Mouse (Mus musculus): ENCODE measurements around the gene Hoxd13. TPM values are rescaled to one million over a fixed set of nuclear protein-coding genes. Genes with fewer than 3 reads are reported as not detected.

The Hoxd13 gene
- polyA plus RNA-seq, 1 experiment, result not detected

DNA sequence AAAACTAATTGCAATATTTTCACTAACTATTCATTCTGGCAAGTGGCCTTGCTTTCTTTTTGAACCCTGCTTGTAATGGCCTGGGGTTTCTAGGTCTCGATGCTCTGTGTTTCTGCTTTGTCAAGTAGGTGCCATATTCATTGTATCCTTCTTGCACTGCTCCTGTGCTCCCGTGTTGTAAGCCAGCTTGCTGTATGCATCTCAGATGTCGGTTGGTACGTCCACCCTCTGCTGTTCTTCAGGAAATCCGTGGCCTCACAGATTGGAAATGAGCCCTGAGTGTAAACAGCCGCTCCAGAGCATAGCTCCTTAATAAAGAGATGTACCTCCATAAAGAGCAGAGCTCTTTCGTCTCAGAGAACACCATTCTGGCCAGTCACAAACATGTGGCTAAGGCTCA lies 39.5 kb downstream of the Hoxd13 start:
- Histone ChIP-seq H3K4me3 (ENCODE audit: insufficient read depth, low read depth, low read length) (no peak overlapping the region), H3K4me1 (ENCODE audit: control insufficient read depth, insufficient read depth, low read length) (peaks cover 10% of the 10 kb centered on the region; the same call in 1 of the 2 replicates), H3K27ac (ENCODE audit: insufficient read depth, low read depth, low read length) (no peak overlapping the region)
- TF ChIP-seq CTCF (IDR thresholded peaks at IDR 0.05; ENCODE audit: insufficient read depth, low read depth, low read length) (no peak), POLR2A (IDR thresholded peaks at IDR 0.05; ENCODE audit: insufficient read depth, low read depth, low read length) (no peak)
- WGBS, result 14% methylated on average over 7 of the region's 7 CpGs

DNA sequence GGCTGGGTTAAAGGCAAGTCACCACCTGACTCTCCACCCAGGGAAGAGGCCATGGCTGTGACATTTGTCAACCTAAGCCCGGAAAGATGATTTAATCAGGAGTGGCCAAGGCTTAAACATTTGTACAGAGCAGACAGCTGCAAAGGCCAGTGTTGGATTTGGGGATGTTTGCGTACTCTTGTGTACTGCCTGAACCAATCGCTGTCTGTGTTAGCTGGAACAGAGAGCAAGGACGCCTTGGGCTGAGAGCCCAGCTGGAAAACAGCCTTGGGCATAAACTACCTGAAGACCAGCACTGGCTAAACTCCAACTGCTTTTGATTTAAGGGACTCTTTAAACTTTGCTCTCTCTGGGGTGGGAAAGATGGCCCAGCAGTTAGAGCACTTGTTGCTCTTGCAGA lies 40.6 kb downstream of the Hoxd13 start:
- no peak overlapping the region for H3K27ac ChIP-seq (ENCODE audit: insufficient read depth, low read depth, low read length)
- no peak overlapping the region for H3K4me3 ChIP-seq (ENCODE audit: insufficient read depth, low read depth, low read length)
- WGBS, result 8% methylated on average over 4 of the region's 4 CpGs
- TF ChIP-seq CTCF (IDR thresholded peaks at IDR 0.05; ENCODE audit: insufficient read depth, low read depth, low read length) (no peak), POLR2A (IDR thresholded peaks at IDR 0.05; ENCODE audit: insufficient read depth, low read depth, low read length) (no peak)
- peaks cover 10% of the 10 kb centered on the region; the same call in 1 of the 2 replicates for H3K4me1 ChIP-seq (ENCODE audit: control insufficient read depth, insufficient read depth, low read length)

DNA sequence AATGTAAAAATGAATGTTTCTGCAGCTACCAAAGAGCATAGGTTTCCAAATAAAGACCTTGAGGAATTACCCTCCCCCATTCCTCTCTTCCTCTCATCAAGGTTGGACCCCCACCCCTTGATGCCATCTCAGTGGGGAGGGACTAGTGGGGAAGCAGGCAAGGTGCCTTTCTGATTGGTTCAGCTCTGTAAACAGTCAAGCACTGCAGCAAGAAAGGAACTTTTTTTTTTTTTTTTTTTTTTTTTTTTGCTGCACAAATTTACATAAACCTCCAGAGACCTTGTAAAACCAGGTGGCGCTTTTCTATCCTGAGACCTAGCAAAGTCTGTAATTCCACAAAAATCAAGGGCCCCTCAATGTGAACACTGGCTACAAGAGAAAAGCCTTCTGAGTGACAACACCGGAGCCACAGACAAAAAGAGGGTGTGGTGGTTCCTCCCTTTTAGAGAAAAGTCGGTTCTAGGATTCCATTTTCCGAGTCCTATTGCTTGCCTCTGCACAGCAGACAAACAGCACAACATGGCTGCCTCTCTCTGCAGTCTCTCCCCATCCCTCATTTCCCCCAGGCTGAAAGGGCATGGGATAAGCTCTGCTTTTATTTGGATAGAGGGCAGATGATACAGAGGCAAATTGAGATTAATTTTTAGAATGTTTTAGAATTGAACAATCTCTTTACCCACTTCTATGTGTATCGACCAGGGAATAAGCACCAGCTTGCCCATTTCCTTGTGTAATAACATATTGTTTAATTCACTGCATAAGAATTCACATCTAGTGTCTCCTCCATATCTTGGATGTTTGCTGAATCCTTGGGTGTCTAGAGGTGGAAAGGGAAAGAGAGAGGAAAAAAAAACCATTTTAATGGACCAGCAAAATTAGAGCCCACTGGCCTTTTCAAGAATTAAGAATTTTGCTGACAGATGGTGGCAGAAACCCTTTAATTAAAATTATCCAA lies 41.6 kb downstream of the Hoxd13 start:
- 5% methylated on average over 5 of the region's 5 CpGs for WGBS
- H3K4me3 ChIP-seq (ENCODE audit: insufficient read depth, low read depth, low read length), result no peak overlapping the region
- TF ChIP-seq POLR2A (IDR thresholded peaks at IDR 0.05; ENCODE audit: insufficient read depth, low read depth, low read length), result no peak
- no peak for TF ChIP-seq CTCF (IDR thresholded peaks at IDR 0.05; ENCODE audit: insufficient read depth, low read depth, low read length)
- no peak overlapping the region for H3K27ac ChIP-seq (ENCODE audit: insufficient read depth, low read depth, low read length)
- H3K4me1 ChIP-seq (ENCODE audit: control insufficient read depth, insufficient read depth, low read length), result peaks cover 10% of the 10 kb centered on the region; the same call in 1 of the 2 replicates

DNA sequence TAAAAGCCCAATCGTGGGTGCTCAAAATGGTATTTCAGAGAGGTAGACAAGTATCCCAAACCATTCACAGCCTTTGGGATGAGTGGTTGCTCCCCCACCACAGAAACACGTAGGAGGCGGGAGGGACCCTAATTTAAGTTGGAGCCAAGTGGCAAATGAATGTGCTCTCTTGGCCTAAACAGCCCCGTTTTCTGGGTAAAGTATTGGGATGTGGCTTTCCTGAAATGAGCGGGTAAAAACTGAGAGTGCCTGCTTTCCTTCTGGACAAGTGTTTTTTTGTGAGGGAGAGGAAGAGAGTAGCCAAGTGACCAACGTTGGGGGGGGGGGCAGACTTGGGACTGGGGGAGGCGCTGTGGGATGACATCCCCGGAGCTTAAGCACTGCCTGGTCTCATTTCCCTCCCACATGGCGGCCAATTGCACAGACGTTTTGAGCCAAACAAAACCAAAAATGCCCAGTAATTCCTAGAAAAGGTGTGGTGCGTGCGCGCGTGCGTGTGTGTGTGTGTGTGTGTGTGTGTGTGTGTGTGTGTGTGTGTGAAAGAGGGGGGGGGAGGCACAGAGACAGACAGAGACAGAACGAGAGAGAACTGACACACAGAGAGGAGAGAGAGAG lies 42.9 kb downstream of the Hoxd13 start:
- Histone ChIP-seq H3K27ac (ENCODE audit: insufficient read depth, low read depth, low read length) (no peak overlapping the region), H3K4me1 (ENCODE audit: control insufficient read depth, insufficient read depth, low read length) (peaks cover 10% of the 10 kb centered on the region; the same call in 1 of the 2 replicates), H3K4me3 (ENCODE audit: insufficient read depth, low read depth, low read length) (no peak overlapping the region)
- 3% methylated on average over 16 of the region's 16 CpGs for WGBS
- TF ChIP-seq POLR2A (IDR thresholded peaks at IDR 0.05; ENCODE audit: insufficient read depth, low read depth, low read length) (no peak), CTCF (IDR thresholded peaks at IDR 0.05; ENCODE audit: insufficient read depth, low read depth, low read length) (no peak)

DNA sequence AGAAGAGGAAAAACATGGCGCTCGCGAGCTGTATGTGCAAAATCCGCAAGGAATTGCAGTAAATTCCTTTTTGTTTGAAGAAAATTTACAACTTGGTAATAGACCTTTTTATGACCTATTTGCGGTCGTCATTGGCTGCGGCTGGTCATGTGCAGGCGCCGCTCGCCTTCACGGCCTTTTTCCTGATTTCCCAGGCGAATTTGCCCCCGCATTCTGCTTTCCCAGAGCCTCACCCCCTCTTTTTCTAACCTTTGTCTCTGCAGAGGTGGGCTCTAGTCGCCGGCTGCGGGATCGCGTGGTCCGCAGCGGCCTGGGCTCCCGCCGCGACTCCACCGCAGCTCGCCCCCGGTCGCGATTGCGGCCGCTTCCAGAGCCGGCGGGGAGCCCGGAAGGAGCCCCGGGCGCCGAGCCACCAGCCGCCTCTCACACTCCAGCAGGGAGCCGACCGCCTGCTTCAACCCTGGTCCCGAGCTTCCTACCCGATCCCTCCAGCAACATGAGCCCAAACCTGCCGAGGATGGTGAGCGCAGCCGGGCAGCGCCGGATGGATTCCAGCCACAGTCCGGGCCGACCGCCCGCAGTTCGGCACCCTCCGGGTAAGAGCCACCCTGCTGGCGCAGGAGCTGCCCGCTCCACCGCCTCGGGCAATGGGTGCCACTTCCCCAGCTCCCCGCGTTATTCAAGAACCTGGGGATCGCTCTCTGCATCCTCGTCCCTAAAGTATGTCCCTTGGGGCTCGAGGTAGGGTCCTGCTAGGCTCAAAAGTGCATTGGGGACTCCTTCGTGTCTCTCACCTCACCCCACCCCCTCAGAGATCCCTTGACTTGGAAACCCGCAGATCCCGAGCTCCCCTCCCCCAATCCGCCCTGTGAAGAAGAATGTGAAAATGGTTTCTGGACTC lies 43.9 kb downstream of the Hoxd13 start, which contains the start of the genes Hoxd3 and Hoxd4:
Gene Hoxd3 (plus strand): TSS at position 207 of the 901 bp plus-strand sequence.
Gene Hoxd4 (plus strand): TSS at position 209 of the 901 bp plus-strand sequence.
- H3K27ac ChIP-seq (ENCODE audit: insufficient read depth, low read depth, low read length), result no peak within 1 kb of the TSS
- H3K4me3 ChIP-seq (ENCODE audit: insufficient read depth, low read depth, low read length), result no peak within 1 kb of the TSS
- no peak for TF ChIP-seq POLR2A (IDR thresholded peaks at IDR 0.05; ENCODE audit: insufficient read depth, low read depth, low read length)
- TF ChIP-seq CTCF (IDR thresholded peaks at IDR 0.05; ENCODE audit: insufficient read depth, low read depth, low read length), result no peak
- 1% methylated on average over 65 of the region's 65 CpGs for WGBS
- H3K4me1 ChIP-seq (ENCODE audit: control insufficient read depth, insufficient read depth, low read length), result peaks cover 10% of the 10 kb centered on the region; the same call in 1 of the 2 replicates

DNA sequence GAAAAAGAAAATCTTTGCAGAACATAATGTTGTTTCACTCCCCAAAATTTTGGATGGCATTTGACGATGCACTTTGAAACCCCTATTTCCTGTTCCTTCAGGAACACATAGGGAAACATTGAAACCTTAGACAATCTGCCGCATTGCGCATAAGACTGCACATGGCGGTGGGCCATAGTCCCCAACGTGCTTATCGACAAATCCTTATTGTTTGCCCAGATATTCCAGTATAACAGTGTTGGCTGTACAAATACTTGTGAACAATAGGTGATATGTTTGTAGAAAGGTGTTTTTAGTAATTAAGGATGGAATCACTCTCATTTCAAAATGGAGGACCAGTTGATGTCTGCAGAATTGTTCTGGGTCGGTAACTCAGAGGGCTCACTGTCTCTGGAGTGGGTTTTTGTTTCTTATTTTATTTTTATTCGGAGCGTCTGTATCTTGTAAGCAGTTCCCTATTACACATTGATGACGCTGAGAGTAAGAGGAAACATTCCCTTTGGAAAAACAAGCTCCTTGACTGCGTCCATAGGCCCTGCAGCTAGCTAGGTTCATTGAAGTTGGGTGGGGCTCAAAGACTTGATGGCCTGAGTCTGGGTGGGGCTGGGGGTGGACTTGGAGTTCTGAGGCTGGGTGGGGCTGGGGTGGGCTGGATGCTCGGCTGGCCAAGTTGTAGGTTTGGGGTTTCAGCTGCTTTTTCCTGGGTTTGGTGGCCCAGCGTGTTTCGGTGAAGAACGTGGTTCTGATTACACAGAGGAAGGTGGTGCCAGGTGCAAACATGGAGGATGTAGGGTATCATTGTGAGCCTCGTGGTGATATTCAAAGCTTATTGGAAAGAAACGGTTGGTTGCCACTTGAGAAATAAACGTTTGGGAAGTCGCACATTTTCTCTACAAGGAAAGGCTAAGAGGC lies 45.4 kb downstream of the Hoxd13 start:
- Histone ChIP-seq H3K4me1 (ENCODE audit: control insufficient read depth, insufficient read depth, low read length) (peaks cover 10% of the 10 kb centered on the region; the same call in 1 of the 2 replicates), H3K27ac (ENCODE audit: insufficient read depth, low read depth, low read length) (no peak overlapping the region), H3K4me3 (ENCODE audit: insufficient read depth, low read depth, low read length) (no peak overlapping the region)
- TF ChIP-seq CTCF (IDR thresholded peaks at IDR 0.05; ENCODE audit: insufficient read depth, low read depth, low read length) (no peak), POLR2A (IDR thresholded peaks at IDR 0.05; ENCODE audit: insufficient read depth, low read depth, low read length) (no peak)
- 7% methylated on average over 19 of the region's 19 CpGs for WGBS

DNA sequence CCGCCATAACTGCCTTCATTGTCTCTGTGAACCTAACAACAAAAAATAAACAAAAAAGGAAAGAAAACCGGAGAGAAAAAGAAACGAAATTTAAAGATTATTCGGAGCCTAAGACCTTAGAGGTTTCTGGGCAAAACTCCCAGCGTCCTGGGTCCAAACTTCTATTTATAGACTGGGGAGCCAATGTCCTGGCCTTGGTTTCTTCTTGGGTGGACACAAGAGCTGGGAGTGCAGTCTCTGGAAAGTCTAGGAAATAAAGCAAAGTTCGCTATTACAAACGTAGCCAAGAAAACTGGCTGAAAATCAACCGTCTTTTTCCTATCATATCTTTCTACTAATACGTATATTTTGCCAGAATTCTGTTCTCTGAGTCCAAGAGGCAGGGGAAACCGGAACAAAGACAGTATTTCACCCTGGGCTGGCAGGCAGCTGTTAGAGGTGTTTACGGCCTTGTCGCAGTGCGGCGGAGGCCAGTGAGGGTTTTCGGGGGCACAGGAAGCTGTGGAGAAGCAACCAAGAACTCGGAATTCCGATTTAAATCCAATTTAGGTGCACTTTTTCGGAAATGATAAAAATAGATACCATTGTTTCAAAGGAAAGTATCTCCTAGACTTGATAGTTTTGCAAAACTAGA lies 46.2 kb downstream of the Hoxd13 start:
- TF ChIP-seq POLR2A (IDR thresholded peaks at IDR 0.05; ENCODE audit: insufficient read depth, low read depth, low read length), result no peak
- no peak for TF ChIP-seq CTCF (IDR thresholded peaks at IDR 0.05; ENCODE audit: insufficient read depth, low read depth, low read length)
- no peak overlapping the region for H3K4me3 ChIP-seq (ENCODE audit: insufficient read depth, low read depth, low read length)
- peaks cover 10% of the 10 kb centered on the region; the same call in 1 of the 2 replicates for H3K4me1 ChIP-seq (ENCODE audit: control insufficient read depth, insufficient read depth, low read length)
- no peak overlapping the region for H3K27ac ChIP-seq (ENCODE audit: insufficient read depth, low read depth, low read length)
- 9% methylated on average over 18 of the region's 18 CpGs for WGBS

Measured in olfactory bulb, adult 2 months (tissue).